Mouse (Mus musculus): ENCODE data around the gene Golph3. TPM values are rescaled to one million over a fixed set of nuclear protein-coding genes. Genes with fewer than 3 reads are reported as not detected.
"Not testable (repeated sequence)": the region's sequence is repeated elsewhere in the genome, so short reads cannot be mapped to it uniquely, and the experiment has no call there.

Gene Golph3
- polyA plus RNA-seq, 2 experiments from 2014 or later = 31.8 to 35.4 TPM

GRCm38 (mm10) chr15:12360519-12361212 lies 39.4 kb downstream of the Golph3 start:
- no peak for ATAC-seq

- ATAC-seq = no peak
Measured at GRCm38 (mm10) chr15:12362001-12362700, 40.9 kb downstream of the Golph3 start.

- no peak for ATAC-seq
Measured at GRCm38 (mm10) chr15:12362701-12363040, 41.4 kb downstream of the Golph3 start.

- no peak for ATAC-seq
Measured at GRCm38 (mm10) chr15:12364096-12364495, 42.8 kb downstream of the Golph3 start.

GRCm38 (mm10) chr15:12365416-12366071 lies 44.3 kb downstream of the Golph3 start:
- no peak for ATAC-seq

- ATAC-seq = no peak
Measured at GRCm38 (mm10) chr15:12366072-12366469, 44.8 kb downstream of the Golph3 start.

GRCm38 (mm10) chr15:12366580-12367305 lies 45.5 kb downstream of the Golph3 start:
- ATAC-seq = not testable (repeated sequence)

- no peak for ATAC-seq
Measured at GRCm38 (mm10) chr15:12367306-12368080, 46.2 kb downstream of the Golph3 start.

- ATAC-seq = no peak
Measured at GRCm38 (mm10) chr15:12368357-12368756, 47.1 kb downstream of the Golph3 start.

- ATAC-seq = no peak
Measured at GRCm38 (mm10) chr15:12368850-12369249, 47.6 kb downstream of the Golph3 start.

GRCm38 (mm10) chr15:12370096-12370495 lies 48.8 kb downstream of the Golph3 start:
- ATAC-seq = no peak

- ATAC-seq = peak; percentile 69
Measured at GRCm38 (mm10) chr15:12371183-12371582, 49.9 kb downstream of the Golph3 start.

- ATAC-seq = no peak
Measured at GRCm38 (mm10) chr15:12373496-12373895, 52.2 kb downstream of the Golph3 start.

- no peak for ATAC-seq
Measured at GRCm38 (mm10) chr15:12373918-12374317, 52.7 kb downstream of the Golph3 start.

- no peak for ATAC-seq
Measured at GRCm38 (mm10) chr15:12374916-12375315, 53.7 kb downstream of the Golph3 start.

- ATAC-seq = peak; percentile 93
Measured at GRCm38 (mm10) chr15:12375641-12376311, 54.5 kb downstream of the Golph3 start.

GRCm38 (mm10) chr15:12376491-12377069 lies 55.3 kb downstream of the Golph3 start:
- ATAC-seq = no peak

- ATAC-seq = no peak
Measured at GRCm38 (mm10) chr15:12377800-12378199, 56.5 kb downstream of the Golph3 start.

GRCm38 (mm10) chr15:12380057-12380456 lies 58.8 kb downstream of the Golph3 start:
- ATAC-seq = no peak

- ATAC-seq = peak; percentile 57
Measured at GRCm38 (mm10) chr15:12380548-12380947, 59.3 kb downstream of the Golph3 start.

- ATAC-seq = no peak
Measured at GRCm38 (mm10) chr15:12384679-12385078, 63.4 kb downstream of the Golph3 start.
